Mouse (Mus musculus) small intestine, adult 2 months (tissue): Measurements from ENCODE around the gene Fgfrl1. TPM values are rescaled to one million over a fixed set of nuclear protein-coding genes. Genes with fewer than 3 reads are reported as not detected.
"Not testable (repeated sequence)": the region's sequence is repeated elsewhere in the genome, so short reads cannot be mapped to it uniquely, and the experiment has no call there.

Source experiments
- H3K27ac ChIP-seq: fragments of 200-500 bp; 2 replicates; pipeline ENCODE4 v1.5.1; 2012; ENCODE audit warnings: low read depth, low read length, control low read depth, inconsistent platforms; ENCODE audit not compliant: insufficient read depth
- H3K27me3 ChIP-seq: fragments of 200-500 bp; 2 replicates; pipeline ENCODE4 v1.6.1; 2012; ENCODE audit warnings: mild to moderate bottlenecking, moderate library complexity, low read length, inconsistent platforms; ENCODE audit not compliant: control insufficient read depth, insufficient read depth
- H3K36me3 ChIP-seq: fragments of 200-500 bp; 2 replicates; pipeline ENCODE4 v1.6.1; 2012; ENCODE audit warnings: mild to moderate bottlenecking, low read length, control low read depth, inconsistent platforms; ENCODE audit not compliant: control insufficient read depth, insufficient read depth
- H3K4me1 ChIP-seq: fragments of 200-500 bp; 2 replicates; pipeline ENCODE4 v1.6.1; 2012; ENCODE audit warnings: low read length, inconsistent platforms, mixed read lengths; ENCODE audit not compliant: control insufficient read depth, insufficient read depth, insufficient read length
- H3K4me3 ChIP-seq: fragments of 200-500 bp; 2 replicates; pipeline ENCODE4 v1.5.1; 2012; ENCODE audit warnings: low read depth, mild to moderate bottlenecking, control low read depth, inconsistent platforms, low read length, moderate library complexity
- CTCF ChIP-seq: fragments of 200-500 bp; IDR thresholded peaks from 2 replicates; pipeline ENCODE4 v1.5.1; 2012; ENCODE audit warnings: low read depth, mild to moderate bottlenecking, control low read depth, inconsistent platforms, low read length, moderate library complexity, mixed read lengths; ENCODE audit not compliant: insufficient replicate concordance, insufficient read length; ENCODE audit errors: extremely low read depth
- POLR2A ChIP-seq: fragments of 200-500 bp; IDR thresholded peaks from 2 replicates; pipeline ENCODE4 v1.6.1; 2012; ENCODE audit warnings: low read depth, mild to moderate bottlenecking, control low read depth, inconsistent platforms, low read length, moderate library complexity
- WGBS: fragments of 180-500 bp; shearing (Covaris S2); methylation state at CpG from one replicate; pipeline ENCODE4 v1.1.7; 2018; 5-methylcytosine and 5-hydroxymethylcytosine counted together
- polyA plus RNA-seq: library from polyadenylated mRNA; depleted of rRNA; stranded (reverse); fragments of >200 nt; gene quantifications from 2 replicates; pipeline ENCODE4 v1.2.3, GENCODE M21; 2012; rRNA removed

Fgfrl1 gene
- polyA plus RNA-seq, 1 experiment = 34.1 TPM

DNA sequence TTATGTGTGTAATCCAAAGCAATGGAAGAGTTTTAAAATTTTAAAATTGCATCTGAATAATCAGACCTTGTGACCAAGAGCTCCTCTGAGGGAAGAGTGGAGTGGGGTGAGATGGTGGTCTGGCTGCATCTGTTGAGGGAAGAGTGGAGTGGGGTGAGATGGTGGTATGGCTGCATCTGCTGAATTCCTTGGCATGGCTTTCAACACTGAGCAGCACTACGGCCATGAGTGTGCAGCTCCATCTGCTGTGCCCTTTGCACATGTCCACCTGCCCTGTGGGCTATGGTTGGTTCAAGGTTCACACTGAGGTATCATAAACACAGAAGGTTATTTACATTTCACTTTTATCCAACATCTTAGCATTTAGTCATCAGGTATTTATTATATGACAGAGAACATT, 35.2 kb downstream of the Fgfrl1 start:
- Histone ChIP-seq H3K27ac (no peak overlapping the region), H3K27me3 (no peaks in the 10 kb centered on the region), H3K4me3 (no peak overlapping the region), H3K4me1 (no peaks in the 10 kb centered on the region), H3K36me3 (no peaks in the 10 kb centered on the region)
- TF ChIP-seq POLR2A (no peak), CTCF (no peak)
- 20% methylated on average over 1 of the region's 1 CpGs for WGBS

DNA sequence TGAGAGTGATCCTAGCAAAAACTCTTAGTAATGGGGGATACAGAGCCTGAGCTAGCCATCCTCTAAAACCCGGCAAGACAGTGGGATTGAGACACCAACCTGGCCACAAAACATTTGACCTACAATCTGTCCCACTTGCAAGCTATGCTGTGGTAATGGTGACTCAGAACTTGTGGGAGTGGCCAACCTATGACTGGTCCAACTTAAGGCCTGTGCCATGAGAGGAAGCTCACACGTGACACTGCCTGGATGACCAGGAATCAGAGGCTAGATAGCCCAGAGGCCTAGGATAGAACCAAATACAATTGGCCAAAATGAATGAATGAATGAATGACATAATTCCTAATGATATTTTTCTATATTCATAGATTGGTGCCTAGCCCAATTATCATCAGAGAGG, 49.7 kb downstream of the Fgfrl1 start:
- Histone ChIP-seq H3K27ac (no peak overlapping the region), H3K4me3 (no peak overlapping the region), H3K36me3 (no peaks in the 10 kb centered on the region), H3K27me3 (no peaks in the 10 kb centered on the region), H3K4me1 (0 out of 2 replicates have a peak, but pooled peaks cover 1% of the 10 kb centered on the region)
- TF ChIP-seq POLR2A (no peak), CTCF (no peak)
- 85% methylated on average over 2 of the region's 2 CpGs for WGBS

DNA sequence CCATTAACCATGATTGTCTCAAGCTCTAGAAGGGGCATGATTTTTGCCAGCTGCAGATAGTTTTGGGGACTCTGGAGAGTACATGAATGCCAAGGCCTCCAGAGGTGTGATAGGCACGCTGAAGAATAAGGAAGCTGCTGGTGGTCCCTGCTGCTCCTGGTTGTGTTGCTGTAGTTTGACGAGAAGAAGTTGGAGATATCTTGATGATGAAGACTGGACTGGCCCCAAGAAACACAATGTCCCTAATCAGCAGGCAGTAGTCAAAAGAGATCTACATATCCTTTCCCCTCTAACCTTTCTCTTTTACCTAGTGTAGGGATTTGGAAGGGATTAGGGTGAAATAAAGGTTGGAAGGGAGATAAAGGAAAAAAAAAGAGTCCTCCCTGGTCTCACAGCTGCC, 50.4 kb downstream of the Fgfrl1 start:
- 84% methylated on average over 2 of the region's 2 CpGs for WGBS
- Histone ChIP-seq H3K27ac (no peak overlapping the region), H3K4me1 (0 out of 2 replicates have a peak, but pooled peaks cover 1% of the 10 kb centered on the region), H3K36me3 (no peaks in the 10 kb centered on the region), H3K4me3 (no peak overlapping the region), H3K27me3 (no peaks in the 10 kb centered on the region)
- TF ChIP-seq POLR2A (no peak), CTCF (no peak)

DNA sequence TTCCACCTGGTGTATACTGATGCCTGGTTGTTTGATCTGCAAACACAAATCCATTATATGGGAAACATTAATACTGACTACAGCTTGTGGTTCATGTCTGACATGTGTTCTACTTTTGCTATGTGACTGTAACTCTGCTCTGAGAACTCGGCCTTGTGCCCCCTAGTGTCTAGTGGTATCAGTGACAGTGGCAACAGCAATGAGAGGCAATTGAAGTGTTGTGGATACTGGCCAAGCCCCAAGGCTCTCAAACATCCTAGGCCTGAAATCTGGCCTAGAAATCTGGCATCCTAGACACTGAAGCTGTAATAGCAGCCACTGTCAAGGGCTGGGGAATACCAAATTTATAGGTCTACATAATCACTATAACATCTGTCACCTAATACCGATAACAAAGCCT, 51.7 kb downstream of the Fgfrl1 start:
- H3K27ac ChIP-seq = no peak overlapping the region
- WGBS = 55% methylated on average over 2 of the region's 2 CpGs

DNA sequence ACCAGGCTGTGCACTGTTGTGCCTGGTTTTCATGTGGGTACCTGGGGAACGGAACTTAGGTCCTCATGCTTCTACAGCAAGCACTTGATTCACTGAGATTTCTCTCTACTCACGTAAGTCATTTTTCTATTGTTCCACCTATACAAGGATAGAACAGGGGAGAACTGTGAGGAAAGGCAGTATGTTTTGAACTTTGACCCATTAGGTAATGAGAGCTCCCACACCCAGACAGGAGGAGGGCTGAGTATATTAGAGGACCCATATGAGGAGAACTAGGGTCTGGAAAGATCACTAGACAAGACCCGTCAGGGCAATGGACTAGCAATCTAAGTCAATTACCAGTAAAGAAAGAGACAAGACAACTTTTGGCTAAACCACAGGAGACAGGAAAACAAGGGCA, 52.4 kb downstream of the Fgfrl1 start:
- H3K27me3 ChIP-seq = no peaks in the 10 kb centered on the region
- 0 out of 2 replicates have a peak, but pooled peaks cover 1% of the 10 kb centered on the region for H3K4me1 ChIP-seq
- no peak overlapping the region for H3K4me3 ChIP-seq
- 45% methylated on average over 3 of the region's 3 CpGs for WGBS
- no peak overlapping the region for H3K27ac ChIP-seq
- H3K36me3 ChIP-seq = no peaks in the 10 kb centered on the region
- no peak for TF ChIP-seq CTCF
- TF ChIP-seq POLR2A = no peak

More for the DNA sequence above, 51.7 kb downstream of the Fgfrl1 start:
- TF ChIP-seq CTCF (no peak), POLR2A (no peak)
- Histone ChIP-seq H3K27me3 (no peaks in the 10 kb centered on the region), H3K4me1 (0 out of 2 replicates have a peak, but pooled peaks cover 1% of the 10 kb centered on the region), H3K36me3 (no peaks in the 10 kb centered on the region), H3K4me3 (no peak overlapping the region)

DNA sequence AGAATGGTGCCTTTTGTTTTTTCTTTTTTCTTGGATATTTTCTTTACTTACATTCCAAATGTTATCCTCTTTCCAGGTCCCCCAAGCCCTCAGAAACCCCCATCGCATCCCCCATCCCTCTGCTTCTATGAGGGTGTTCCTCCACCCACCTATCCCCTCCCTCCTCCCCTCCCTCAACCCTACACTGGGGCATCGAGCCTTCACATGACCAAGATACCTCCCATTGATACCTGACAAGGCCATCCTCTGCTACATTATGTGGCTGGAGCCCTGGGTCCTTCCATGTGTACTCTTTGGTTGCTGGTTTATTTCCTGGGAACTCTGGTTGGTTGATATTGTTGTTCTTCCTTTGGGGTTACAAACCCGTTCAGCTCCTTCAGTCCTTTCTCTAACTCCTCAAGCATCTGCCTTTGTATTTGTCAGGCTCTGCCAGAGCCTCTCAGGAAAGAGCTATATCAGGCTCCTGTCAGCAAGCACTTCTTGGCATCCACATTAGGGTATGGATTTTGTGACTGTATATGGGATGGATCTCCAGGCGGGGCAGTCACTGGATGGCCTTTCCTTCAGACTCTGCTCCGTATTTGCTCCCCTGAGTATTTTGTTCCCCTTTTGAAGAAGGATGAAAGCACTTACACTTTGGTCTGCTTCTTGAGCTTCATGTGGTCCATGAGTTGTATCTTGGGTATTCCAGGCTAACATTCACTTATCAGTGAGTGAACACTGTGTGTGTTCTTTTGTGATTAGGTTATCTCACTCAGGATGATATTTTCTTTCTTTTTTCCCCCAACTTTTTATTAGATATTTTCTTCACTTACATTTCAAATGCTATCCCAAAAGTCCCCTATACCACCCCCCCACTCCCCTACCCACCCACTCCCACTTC, 58.4 kb downstream of the Fgfrl1 start:
- Histone ChIP-seq H3K4me3 (no peak overlapping the region), H3K27me3 (no peaks in the 10 kb centered on the region), H3K27ac (no peak overlapping the region), H3K4me1 (no peaks in the 10 kb centered on the region), H3K36me3 (no peaks in the 10 kb centered on the region)
- no peak for TF ChIP-seq CTCF
- TF ChIP-seq POLR2A = no peak
- 69% methylated on average over 5 of the region's 5 CpGs for WGBS

DNA sequence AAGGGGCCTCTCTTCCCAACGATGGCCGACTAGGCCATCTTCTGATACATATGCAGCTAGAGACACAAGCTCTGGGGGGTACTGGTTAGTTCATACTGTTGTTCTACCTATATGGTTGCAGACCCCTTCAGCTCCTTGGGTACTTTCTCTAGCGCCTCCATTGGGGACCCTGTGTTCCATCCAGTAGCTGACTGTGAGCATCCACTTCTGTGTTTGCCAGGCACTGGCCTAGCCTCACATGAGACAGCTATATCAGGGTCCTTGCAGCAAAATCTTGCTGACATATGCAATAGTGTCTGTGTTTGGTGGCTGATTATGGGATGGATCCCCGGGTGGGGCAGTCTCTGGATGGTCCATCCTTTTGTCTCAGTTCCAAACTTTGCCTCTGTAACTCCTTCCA, 59.1 kb downstream of the Fgfrl1 start:
- H3K4me1 ChIP-seq, H3K27ac ChIP-seq, H3K36me3 ChIP-seq, H3K4me3 ChIP-seq, H3K27me3 ChIP-seq: not testable (repeated sequence)
- 84% methylated on average over 4 of the region's 4 CpGs for WGBS

Other genes with a start within 250 kb of the Fgfrl1 start
- gene Mfsd7a, start 243.5 kb upstream of the Fgfrl1 start, polyA plus RNA-seq = 4.0 and 12.8 TPM in 2 replicates
- gene Pcgf3, start 231.2 kb upstream of the Fgfrl1 start, polyA plus RNA-seq = 3.3 and 5.1 TPM in 2 replicates
- gene Cplx1, start 142.4 kb upstream of the Fgfrl1 start, polyA plus RNA-seq = 0.25 and 0.29 TPM in 2 replicates
- gene Gak, start 62.6 kb upstream of the Fgfrl1 start, polyA plus RNA-seq = 75.5 and 152 TPM in 2 replicates
- 18.3 and 31.1 TPM in 2 replicates for gene Tmem175, start 62.6 kb upstream of the Fgfrl1 start, polyA plus RNA-seq
- 15.0 and 20.1 TPM in 2 replicates for gene Idua, start 32.1 kb upstream of the Fgfrl1 start, polyA plus RNA-seq
- gene Dgkq, start 22.7 kb upstream of the Fgfrl1 start, polyA plus RNA-seq = 39.8 and 77.0 TPM in 2 replicates
- not detected in 2 replicates for gene Slc26a1, start 16.8 kb upstream of the Fgfrl1 start, polyA plus RNA-seq
- gene Rnf212, start 82.6 kb downstream of the Fgfrl1 start, polyA plus RNA-seq = 0.14 and 2.7 TPM in 2 replicates
- 0.61 TPM in 1 of 2 replicates, not detected in the other for gene Tmed11, start 103.0 kb downstream of the Fgfrl1 start, polyA plus RNA-seq
- gene Vmn2r8, start 116.5 kb downstream of the Fgfrl1 start, polyA plus RNA-seq = 0.01 TPM in 1 of 2 replicates, not detected in the other
- gene Vmn2r9, start 160.2 kb downstream of the Fgfrl1 start, polyA plus RNA-seq = not detected in 2 replicates